9 mouse cellular contexts compared by ENCODE assay signal in the genomic region with DNA sequence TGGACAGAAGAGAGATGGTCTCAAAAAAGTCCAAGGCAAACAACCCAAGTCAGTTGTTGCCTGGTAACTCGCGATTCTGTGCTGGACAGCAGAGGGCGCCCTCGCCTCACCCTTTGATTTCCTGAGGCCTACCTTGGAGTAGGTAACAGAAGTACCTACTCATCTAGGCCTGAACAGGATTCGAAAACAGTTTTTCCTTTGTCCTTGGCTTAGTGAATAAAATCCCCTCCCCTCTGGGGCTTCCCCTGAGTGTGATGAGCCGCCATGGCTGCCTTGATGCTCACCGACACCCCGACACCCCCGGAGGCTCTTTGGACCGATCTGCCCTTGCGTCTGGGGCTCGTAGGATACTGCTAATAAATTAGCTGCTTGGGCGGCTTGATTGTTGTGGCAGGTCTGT.
DNase-seq lines count a peak whose midpoint lies in the region; ATAC-seq and TF ChIP-seq lines count a peak whose summit lies in the region.
"Had no signal": no experiment of that assay in that cellular context is flagged by ENCODE, and none has a peak within 500 bp of the region (broad histone marks: within the 10 kb centered on the region; RNA-seq: fewer than 3 reads in every experiment).

No protein-coding gene starts in this region.

- no peaks in the 10 kb centered on the region for H3K36me3 ChIP-seq in liver, embryonic 12.5 days
- no peaks in the 10 kb centered on the region for H3K36me3 ChIP-seq in limb, embryonic 11.5 days (ENCODE audit: control insufficient read depth, insufficient read depth, low read length)
- H3K36me3 ChIP-seq in neural tube, embryonic 11.5 days (ENCODE audit: control insufficient read depth, insufficient read depth, low read length), result no peaks in the 10 kb centered on the region
- no peaks in the 10 kb centered on the region for H3K36me3 ChIP-seq in testis, adult 2 months (ENCODE audit: control insufficient read depth, insufficient read depth, low read length)
- H3K36me3 ChIP-seq: embryonic facial prominence, embryonic 13.5 days had no signal

- no peak for ATAC-seq in liver, embryonic 12.5 days
- 0 out of 2 replicates have a peak, but pooled peaks have one; percentile 31 for ATAC-seq in limb, embryonic 11.5 days (ENCODE audit: insufficient number of reproducible peaks, low FRiP score, low TSS enrichment, low read depth)
- no peak for ATAC-seq in neural tube, embryonic 11.5 days (ENCODE audit: insufficient read depth, low FRiP score, low TSS enrichment)

- no peak overlapping the region for H3K4me3 ChIP-seq in liver, embryonic 12.5 days
- H3K4me3 ChIP-seq in limb, embryonic 11.5 days (ENCODE audit: low read depth, low read length), result no peak overlapping the region
- H3K4me3 ChIP-seq in neural tube, embryonic 11.5 days (ENCODE audit: low read depth, low read length), result no peak overlapping the region
- peak overlapping the region; percentile 54 for H3K4me3 ChIP-seq in testis, adult 2 months (ENCODE audit: control insufficient read depth, low read depth, low read length)
- H3K4me3 ChIP-seq: embryonic facial prominence, embryonic 13.5 days had no signal

- no peaks in the 10 kb centered on the region for H3K27me3 ChIP-seq in liver, embryonic 12.5 days (replicated peaks)
- H3K27me3 ChIP-seq in limb, embryonic 11.5 days (ENCODE audit: control insufficient read depth, insufficient read depth, low read length), result no peaks in the 10 kb centered on the region
- no peaks in the 10 kb centered on the region for H3K27me3 ChIP-seq in neural tube, embryonic 11.5 days (ENCODE audit: control insufficient read depth, insufficient read depth, low read length)
- no peaks in the 10 kb centered on the region for H3K27me3 ChIP-seq in testis, adult 2 months (ENCODE audit: control insufficient read depth, insufficient read depth, low read length)
- H3K27me3 ChIP-seq: embryonic facial prominence, embryonic 13.5 days had no signal

- H3K4me1 ChIP-seq in liver, embryonic 12.5 days, result no peaks in the 10 kb centered on the region
- H3K4me1 ChIP-seq in limb, embryonic 11.5 days (ENCODE audit: control insufficient read depth, insufficient read depth, low read length), result no peaks in the 10 kb centered on the region
- H3K4me1 ChIP-seq in neural tube, embryonic 11.5 days (ENCODE audit: control insufficient read depth, insufficient read depth, low read length), result no peaks in the 10 kb centered on the region
- peaks cover 2% of the 10 kb centered on the region; the same call in 1 of the 2 replicates for H3K4me1 ChIP-seq in testis, adult 2 months (ENCODE audit: control insufficient read depth, insufficient read depth, low read length)

- H3K9me3 ChIP-seq in liver, embryonic 12.5 days (replicated peaks), result no peaks in the 10 kb centered on the region
- H3K9me3 ChIP-seq in limb, embryonic 11.5 days (ENCODE audit: control insufficient read depth, low read length), result no peaks in the 10 kb centered on the region
- H3K9me3 ChIP-seq in neural tube, embryonic 11.5 days (ENCODE audit: control insufficient read depth, low read length), result no peaks in the 10 kb centered on the region
- H3K9me3 ChIP-seq: embryonic facial prominence, embryonic 13.5 days had no signal

- peak; percentile 64 for DNase-seq in liver
- peak; percentile 79 to 85 for DNase-seq in cerebellum, postnatal 14 days
- peak; percentile 57 for DNase-seq in gastrocnemius, adult 18-20 months (ENCODE audit: low spot score)
- DNase-seq in kidney, adult 9 months, result peak; percentile 82
- DNase-seq in limb, embryonic 11.5 days (ENCODE audit: low spot score), result peak; percentile 88
- DNase-seq in neural tube, embryonic 11.5 days (ENCODE audit: low spot score), result peak; percentile 66

- TF ChIP-seq POLR2A in testis, adult 2 months (IDR thresholded peaks at IDR 0.05; ENCODE audit: control insufficient read depth, low read depth, low read length), result no peak

- no peak overlapping the region for H3K4me2 ChIP-seq in liver, embryonic 12.5 days
- no peak overlapping the region for H3K4me2 ChIP-seq in limb, embryonic 11.5 days (ENCODE audit: low read depth, severe bottlenecking)
- H3K4me2 ChIP-seq in neural tube, embryonic 11.5 days (ENCODE audit: low read depth), result no peak overlapping the region
- H3K4me2 ChIP-seq: embryonic facial prominence, embryonic 13.5 days had no signal

- no peak overlapping the region for H3K9ac ChIP-seq in liver, embryonic 12.5 days
- no peak overlapping the region for H3K9ac ChIP-seq in limb, embryonic 11.5 days (ENCODE audit: low read length)
- H3K9ac ChIP-seq in neural tube, embryonic 11.5 days (ENCODE audit: low read length), result no peak overlapping the region
- H3K9ac ChIP-seq: embryonic facial prominence, embryonic 13.5 days had no signal

- 57% methylated on average over 13 of the region's 13 CpGs for WGBS in liver, embryonic 12.5 days (ENCODE audit: insufficient replicate concordance)
- 51% methylated on average over 13 of the region's 13 CpGs for WGBS in limb, embryonic 11.5 days
- 39% methylated on average over 13 of the region's 13 CpGs for WGBS in neural tube, embryonic 11.5 days

- peak; percentile 90; the same call in 1 of the 2 replicates for TF ChIP-seq CTCF in testis, adult 2 months (IDR thresholded peaks at IDR 0.05; ENCODE audit: control insufficient read depth, insufficient read depth, insufficient replicate concordance, low read depth, low read length)

- no peak overlapping the region for H3K27ac ChIP-seq in liver, embryonic 12.5 days
- H3K27ac ChIP-seq in limb, embryonic 11.5 days (replicated peaks; ENCODE audit: low read depth, low read length), result no peak overlapping the region
- H3K27ac ChIP-seq in neural tube, embryonic 11.5 days (ENCODE audit: low read depth, low read length), result no peak overlapping the region
- peak overlapping the region; percentile 10; the same call in 1 of the 2 replicates for H3K27ac ChIP-seq in testis, adult 2 months (ENCODE audit: control insufficient read depth, insufficient read depth, low read depth, low read length)
